Mouse (Mus musculus) common myeloid progenitor, adult 5-6 weeks (primary cell): ENCODE data around the gene Sox2. TPM values are rescaled to one million over a fixed set of nuclear protein-coding genes. Genes with fewer than 3 reads are reported as not detected.

Experiments used
- ATAC-seq: replicated peaks from 2 replicates; pipeline ENCODE4 v1.8.0; 2016; ENCODE audit warnings: low read depth, mild to moderate bottlenecking, moderate TSS enrichment, inconsistent platforms; ENCODE audit not compliant: poor library complexity, severe bottlenecking
- total RNA-seq: library from RNA; stranded (forward); fragments of 200-1000, 187-1606 nt; gene quantifications from 2 replicates; pipeline ENCODE4 v1.2.3, GENCODE M21; 2017

Gene Sox2
- total RNA-seq, 1 experiment from 2014 or later, result not detected

GRCm38 (mm10) chr3:34679921-34680320 is 29.7 kb downstream of the Sox2 start:
- ATAC-seq, result no peak

GRCm38 (mm10) chr3:34688072-34688471 is 37.9 kb downstream of the Sox2 start:
- no peak for ATAC-seq

- ATAC-seq, result no peak
Measured at GRCm38 (mm10) chr3:34691703-34692393, 41.6 kb downstream of the Sox2 start.

GRCm38 (mm10) chr3:34692394-34692745 is 42.2 kb downstream of the Sox2 start:
- ATAC-seq, result no peak
